Mouse (Mus musculus) hindbrain, postnatal 0 days (tissue): Measurements from ENCODE around the gene Tlx2. TPM values are rescaled to one million over a fixed set of nuclear protein-coding genes. Genes with fewer than 3 reads are reported as not detected.

Experiments
- ATAC-seq: fragments of 200-750 bp; cut with Nextera tagmentation; 2 replicates; pipeline ENCODE4 v1.8.0; 2017; ENCODE audit warnings: mild to moderate bottlenecking, moderate TSS enrichment, moderate library complexity
- DNase-seq: peaks from one replicate; pipeline ENCODE4 v3.0.0-alpha.2; 2015; ENCODE audit warnings: low spot score
- H3K27ac ChIP-seq: fragments of 300-500 bp; sonication (generic); 2 replicates; pipeline ENCODE4 v1.5.1; 2014; ENCODE audit warnings: mild to moderate bottlenecking
- H3K27me3 ChIP-seq: fragments of 300-500 bp; sonication (generic); 2 replicates; pipeline ENCODE4 v1.6.1; 2014; ENCODE audit warnings: low read length, mixed read lengths; ENCODE audit not compliant: insufficient read depth
- H3K36me3 ChIP-seq: fragments of 300-500 bp; sonication (generic); 2 replicates; pipeline ENCODE4 v1.6.1; 2014; ENCODE audit warnings: low read length, mixed read lengths; ENCODE audit not compliant: insufficient read depth
- H3K4me1 ChIP-seq: fragments of 300-500 bp; sonication (generic); 2 replicates; pipeline ENCODE4 v1.6.1; 2014; ENCODE audit warnings: antibody characterized with exemption, low read length, mixed read lengths; ENCODE audit not compliant: insufficient read depth
- H3K4me2 ChIP-seq: fragments of 300-500 bp; sonication (generic); 2 replicates; pipeline ENCODE4 v1.6.1; 2014; ENCODE audit warnings: low read depth, mild to moderate bottlenecking, low read length, moderate library complexity, mixed read lengths
- H3K4me3 ChIP-seq: fragments of 300-500 bp; sonication (generic); 2 replicates; pipeline ENCODE4 v1.5.1; 2014; ENCODE audit warnings: low read length
- H3K9ac ChIP-seq: fragments of 300-500 bp; sonication (generic); replicated peaks from 2 replicates; pipeline ENCODE4 v1.6.1; 2014; ENCODE audit warnings: mild to moderate bottlenecking, low read length, moderate library complexity, mixed read lengths
- H3K9me3 ChIP-seq: fragments of 300-500 bp; sonication (generic); 2 replicates; pipeline ENCODE4 v1.6.1; 2016; ENCODE audit warnings: low read length, mixed read lengths
- CTCF ChIP-seq: IDR thresholded peaks from 2 replicates; pipeline ENCODE4 v1.5.1; 2016; ENCODE audit warnings: antibody characterized with exemption, control low read depth, low read depth
- WGBS: fragments of 180-500 bp; shearing (Covaris S2); extraction: QIAGEN DNeasy Blood & Tissue Kit; methylation state at CpG from one replicate; pipeline ENCODE4 v1.1.7; 2014; 5-methylcytosine and 5-hydroxymethylcytosine counted together
- polyA plus RNA-seq: library from polyadenylated mRNA; unstranded; fragments of >200 nt; fragmentation: Nextera tagmentation; extraction: Ambion mirVana; gene quantifications from 2 replicates; pipeline ENCODE4 v1.2.1, GENCODE M21; 2015
- total RNA-seq: library from RNA; depleted of rRNA; stranded (reverse); fragments of >200 nt; gene quantifications from 2 replicates; pipeline ENCODE4 v1.2.3, GENCODE M21; 2014; rRNA removed

The Tlx2 gene
- total RNA-seq = 0.54 TPM in 1 of 2 replicates, not detected in the other
- not detected in 2 replicates for polyA plus RNA-seq

DNA sequence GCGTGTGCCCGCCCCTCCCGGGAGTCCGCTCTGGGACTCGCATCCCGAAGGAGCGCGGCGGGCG is at the start of gene Tlx2:
Gene Tlx2, minus strand, starts transcription at position 47 of the 64 bp plus-strand sequence.
- no peak for ATAC-seq
- Histone ChIP-seq H3K4me3 (peak within 1 kb of the TSS; percentile 23), H3K27ac (no peak within 1 kb of the TSS), H3K9me3 (no peaks in the 10 kb centered on the region), H3K4me1 (no peaks in the 10 kb centered on the region), H3K4me2 (no peak within 1 kb of the TSS; the same call in 1 of the 2 replicates), H3K36me3 (no peaks in the 10 kb centered on the region), H3K27me3 (peaks cover 89% of the 10 kb centered on the region), H3K9ac (no peak within 1 kb of the TSS)
- 0% methylated on average over 9 of the region's 10 CpGs for WGBS
- TF ChIP-seq CTCF = no peak
- no peak for DNase-seq

DNA sequence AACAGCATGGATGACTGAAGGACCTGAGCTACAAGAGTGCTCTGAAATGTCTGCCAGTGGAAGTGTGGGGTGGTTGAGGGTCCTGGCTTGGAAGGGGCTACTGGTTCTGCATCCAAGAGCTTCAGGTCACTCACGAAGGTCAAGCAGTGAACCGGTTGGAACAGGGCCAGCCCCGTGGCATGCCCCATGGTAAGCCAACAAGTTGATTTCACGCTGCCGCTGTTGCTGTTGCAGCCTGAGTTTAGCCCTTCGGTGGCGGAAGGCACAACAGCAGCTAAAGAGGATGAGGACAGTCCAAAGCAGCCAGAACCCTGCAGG is 49.6 kb upstream of the Tlx2 start:
- no peaks in the 10 kb centered on the region for H3K27me3 ChIP-seq
- WGBS = 39% methylated on average over 7 of the region's 7 CpGs
- 0 out of 2 replicates have a peak overlapping the region, but pooled peaks have one; percentile 76 for H3K9ac ChIP-seq
- DNase-seq (no peak), ATAC-seq (no peak)
- H3K9me3 ChIP-seq = no peaks in the 10 kb centered on the region
- peak overlapping the region; percentile 98; the same call in 1 of the 2 replicates for H3K4me2 ChIP-seq
- peaks cover 31% of the 10 kb centered on the region for H3K4me1 ChIP-seq
- no peak overlapping the region for H3K4me3 ChIP-seq
- no peak for TF ChIP-seq CTCF
- no peak overlapping the region for H3K27ac ChIP-seq
- H3K36me3 ChIP-seq = 0 out of 2 replicates have a peak, but pooled peaks cover 9% of the 10 kb centered on the region

DNA sequence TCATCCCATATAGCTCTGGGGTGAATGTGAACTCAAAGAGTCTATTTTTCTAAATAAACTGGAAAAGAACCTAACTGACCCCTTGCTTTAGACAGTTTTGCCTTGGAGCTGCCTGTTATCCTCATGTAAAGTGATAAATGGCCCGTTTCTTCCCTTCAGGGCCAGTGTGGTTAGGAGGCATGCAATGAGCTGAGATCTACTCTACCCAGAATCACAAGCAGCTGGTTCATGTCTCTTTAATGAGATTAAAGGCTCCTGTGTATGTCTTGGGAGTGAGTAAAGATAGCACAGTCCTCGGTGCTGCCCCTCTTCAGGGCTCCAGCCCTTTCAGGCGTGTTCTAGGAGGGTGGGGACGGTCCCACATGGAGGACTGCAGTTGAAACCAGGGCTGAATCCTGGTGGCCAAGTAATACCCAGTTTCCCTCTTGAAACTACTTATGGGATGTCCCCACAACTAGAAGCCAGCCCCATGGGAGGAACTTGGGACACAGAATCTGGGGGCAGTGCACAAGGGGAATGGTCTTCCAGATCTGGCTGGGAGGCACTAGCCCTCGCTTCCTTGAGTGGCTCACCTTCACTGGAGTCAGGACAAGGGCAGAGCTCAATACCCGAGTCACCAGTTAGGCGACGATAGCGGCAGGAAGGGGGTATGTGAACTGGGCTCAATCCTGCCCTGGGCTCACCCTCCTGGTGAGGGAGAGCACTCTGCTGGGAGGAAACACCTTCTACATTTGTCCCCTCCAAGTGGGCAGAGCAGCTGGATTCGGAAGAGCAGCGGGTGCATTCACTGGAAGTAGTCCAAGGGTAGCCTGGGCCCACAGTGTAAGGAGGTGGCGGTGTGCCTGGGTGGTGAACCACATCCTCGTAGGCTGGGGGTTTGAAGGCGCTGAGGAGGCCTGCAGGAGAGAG is 49.0 kb upstream of the Tlx2 start:
- no peaks in the 10 kb centered on the region for H3K9me3 ChIP-seq
- H3K4me1 ChIP-seq = peaks cover 26% of the 10 kb centered on the region
- no peak overlapping the region for H3K27ac ChIP-seq
- no peak for TF ChIP-seq CTCF
- 73% methylated on average over 14 of the region's 14 CpGs for WGBS
- ATAC-seq (no peak), DNase-seq (no peak)
- no peak overlapping the region for H3K4me3 ChIP-seq
- no peaks in the 10 kb centered on the region for H3K27me3 ChIP-seq
- H3K4me2 ChIP-seq = no peak overlapping the region
- 0 out of 2 replicates have a peak, but pooled peaks cover 9% of the 10 kb centered on the region for H3K36me3 ChIP-seq
- no peak overlapping the region for H3K9ac ChIP-seq

DNA sequence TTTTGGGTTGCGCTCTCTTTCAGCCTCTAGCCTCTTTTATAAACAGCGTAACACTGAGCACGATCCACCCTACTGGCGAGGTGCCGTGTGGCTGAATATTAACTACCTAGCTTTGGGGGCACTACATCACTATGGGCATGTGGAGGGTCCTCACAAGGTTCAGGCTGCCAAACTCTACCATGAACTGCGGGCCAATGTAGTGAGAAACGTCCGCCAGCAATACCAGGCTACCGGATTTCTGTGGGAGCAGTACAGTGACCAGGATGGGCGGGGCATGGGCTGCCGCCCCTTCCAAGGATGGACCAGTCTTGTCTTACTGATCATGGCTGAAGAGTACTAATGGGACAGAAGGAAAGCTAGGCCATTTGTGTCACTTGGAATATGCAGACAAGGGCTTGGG is 48.3 kb upstream of the Tlx2 start:
- WGBS = 74% methylated on average over 11 of the region's 11 CpGs
- H3K36me3 ChIP-seq = 0 out of 2 replicates have a peak, but pooled peaks cover 9% of the 10 kb centered on the region
- H3K9me3 ChIP-seq = no peaks in the 10 kb centered on the region
- H3K9ac ChIP-seq = no peak overlapping the region
- no peaks in the 10 kb centered on the region for H3K27me3 ChIP-seq
- no peak for TF ChIP-seq CTCF
- no peak overlapping the region for H3K4me3 ChIP-seq
- H3K4me1 ChIP-seq = peaks cover 25% of the 10 kb centered on the region
- no peak for ATAC-seq
- H3K4me2 ChIP-seq = no peak overlapping the region
- no peak for DNase-seq
- H3K27ac ChIP-seq = no peak overlapping the region

DNA sequence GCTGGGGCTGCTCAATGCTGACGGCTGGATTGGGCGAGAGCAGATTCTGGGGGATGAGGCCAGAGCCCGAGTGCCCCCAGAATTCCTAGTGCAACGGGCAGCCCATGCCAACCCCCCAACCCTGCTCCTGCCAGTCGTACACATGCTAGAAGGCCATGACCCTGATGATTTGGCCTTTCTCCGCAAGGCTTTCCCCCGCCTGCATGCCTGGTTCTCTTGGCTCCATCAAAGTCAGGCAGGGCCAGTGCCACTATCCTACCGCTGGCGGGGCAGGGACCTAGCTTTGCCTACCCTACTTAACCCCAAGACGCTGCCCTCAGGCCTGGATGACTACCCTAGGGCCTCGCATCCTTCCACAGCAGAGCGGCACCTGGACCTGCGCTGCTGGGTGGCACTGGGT is 47.5 kb upstream of the Tlx2 start:
- 0 out of 2 replicates have a peak, but pooled peaks cover 9% of the 10 kb centered on the region for H3K36me3 ChIP-seq
- H3K4me3 ChIP-seq = no peak overlapping the region
- H3K27me3 ChIP-seq = no peaks in the 10 kb centered on the region
- no peak overlapping the region for H3K9ac ChIP-seq
- 93% methylated on average over 13 of the region's 13 CpGs for WGBS
- no peaks in the 10 kb centered on the region for H3K9me3 ChIP-seq
- H3K4me1 ChIP-seq = peaks cover 25% of the 10 kb centered on the region
- no peak overlapping the region for H3K4me2 ChIP-seq
- DNase-seq = no peak
- ATAC-seq = no peak
- no peak for TF ChIP-seq CTCF
- no peak overlapping the region for H3K27ac ChIP-seq

DNA sequence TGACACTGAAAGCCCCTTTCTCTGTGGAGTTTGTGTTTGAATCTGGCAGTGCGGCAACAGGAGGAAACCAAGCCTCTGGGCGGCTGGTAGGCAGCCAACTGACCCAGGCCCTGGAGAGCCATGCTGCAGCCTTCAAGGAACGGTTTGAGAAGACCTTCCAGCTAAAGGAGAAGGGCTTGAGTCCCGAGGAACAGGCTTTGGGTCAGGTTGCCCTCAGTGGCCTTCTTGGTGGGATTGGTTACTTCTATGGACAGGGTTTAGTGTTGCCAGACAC is 47.0 kb upstream of the Tlx2 start:
- DNase-seq = no peak
- no peaks in the 10 kb centered on the region for H3K9me3 ChIP-seq
- H3K4me1 ChIP-seq = peaks cover 20% of the 10 kb centered on the region
- TF ChIP-seq CTCF = no peak
- H3K4me3 ChIP-seq = no peak overlapping the region
- H3K27ac ChIP-seq = no peak overlapping the region
- no peak overlapping the region for H3K4me2 ChIP-seq
- H3K36me3 ChIP-seq = 0 out of 2 replicates have a peak, but pooled peaks cover 9% of the 10 kb centered on the region
- no peaks in the 10 kb centered on the region for H3K27me3 ChIP-seq
- 89% methylated on average over 4 of the region's 4 CpGs for WGBS
- 0 out of 2 replicates have a peak overlapping the region, but pooled peaks have one; percentile 17 for H3K9ac ChIP-seq
- ATAC-seq = no peak

DNA sequence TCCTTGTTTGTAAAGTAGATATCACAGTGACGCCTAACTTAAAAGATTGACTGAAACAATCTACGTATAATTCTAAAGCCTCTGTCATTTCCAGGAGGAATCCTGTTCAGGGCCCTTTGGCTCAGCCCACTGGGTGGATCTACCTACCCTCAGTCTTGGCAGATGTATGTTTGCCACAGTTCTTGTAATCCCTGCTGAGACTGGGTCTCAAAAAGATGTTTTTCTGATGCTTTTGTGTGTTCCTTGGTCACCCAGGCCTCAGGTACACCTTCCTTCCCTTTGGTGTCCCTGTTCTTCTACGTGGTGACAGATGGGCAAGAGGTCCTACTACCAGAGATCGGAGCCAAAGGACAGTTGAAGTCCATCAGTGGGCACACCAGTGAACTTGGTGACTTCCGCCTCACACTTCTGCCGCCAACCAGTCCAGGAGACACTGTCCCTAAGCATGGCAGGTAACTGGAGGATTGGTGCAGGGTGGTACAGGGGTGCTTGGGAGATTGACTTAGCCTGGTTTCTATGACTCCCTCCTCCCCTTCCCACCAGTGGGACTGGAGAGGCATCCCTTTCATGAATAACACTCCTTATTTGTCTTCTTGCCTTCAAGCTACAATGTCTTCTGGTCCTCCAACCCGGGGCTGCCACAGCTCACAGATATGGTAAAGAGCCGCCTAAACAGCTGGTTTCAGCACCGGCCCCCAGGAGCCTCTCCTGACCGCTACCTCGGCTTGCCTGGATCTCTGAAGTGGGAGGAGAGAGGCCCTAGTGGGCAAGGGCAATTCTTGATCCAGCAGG is 46.5 kb upstream of the Tlx2 start:
- H3K9me3 ChIP-seq = no peaks in the 10 kb centered on the region
- WGBS = 79% methylated on average over 11 of the region's 11 CpGs
- H3K36me3 ChIP-seq = 0 out of 2 replicates have a peak, but pooled peaks cover 9% of the 10 kb centered on the region
- DNase-seq (no peak), ATAC-seq (no peak)
- peaks cover 18% of the 10 kb centered on the region for H3K4me1 ChIP-seq
- H3K4me3 ChIP-seq = peak overlapping the region; percentile 81
- no peaks in the 10 kb centered on the region for H3K27me3 ChIP-seq
- H3K27ac ChIP-seq = peak overlapping the region; percentile 78; the same call in 1 of the 2 replicates
- peak overlapping the region; percentile 84 for H3K9ac ChIP-seq
- H3K4me2 ChIP-seq = peak overlapping the region; percentile 95
- TF ChIP-seq CTCF = no peak
